Mouse (Mus musculus): Measurements from ENCODE around the gene Agap1.

- TF ChIP-seq CTCF (conservative IDR thresholded peaks at IDR 0.05; ENCODE audit: insufficient read depth, insufficient read length, low read depth, low read length), result no peak
- TF ChIP-seq POLR2A (IDR thresholded peaks at IDR 0.05; ENCODE audit: low read depth, low read length), result no peak
Measured at GRCm38 (mm10) chr1:89539127-89539526, 84.5 kb downstream of the Agap1 start.

Measured in kidney, adult 2 months (tissue).